Mouse (Mus musculus): ENCODE data around the gene Stpg3. TPM values are rescaled to one million over a fixed set of nuclear protein-coding genes. Genes with fewer than 3 reads are reported as not detected.
"Not testable (repeated sequence)": the region's sequence is repeated elsewhere in the genome, so short reads cannot be mapped to it uniquely, and the experiment has no call there.

The Stpg3 gene
- not detected in 2 replicates for polyA plus RNA-seq (2015; fragmentation: Nextera tagmentation; extraction: Ambion mirVana)

GRCm38 (mm10) chr2:25214444-25214843 is at the start of gene Stpg3:
Gene Stpg3, minus strand, starts transcription at chr2:25214637.
- no peak within 1 kb of the TSS for H3K27ac ChIP-seq
- H3K9ac ChIP-seq, result no peak within 1 kb of the TSS
- H3K4me2 ChIP-seq, result no peak within 1 kb of the TSS
- no peaks in the 10 kb centered on the region for H3K36me3 ChIP-seq (ENCODE audit: poor library complexity, severe bottlenecking)
- WGBS, result 81% methylated on average over 3 of the region's 3 CpGs
- no peaks in the 10 kb centered on the region for H3K9me3 ChIP-seq (replicated peaks)
- H3K4me3 ChIP-seq, result no peak within 1 kb of the TSS
- peaks cover 18% of the 10 kb centered on the region for H3K4me1 ChIP-seq
- no peaks in the 10 kb centered on the region; the same call in 1 of the 2 replicates for H3K27me3 ChIP-seq
- no peak for ATAC-seq

- H3K4me3 ChIP-seq, result peak overlapping the region; percentile 66
- peaks cover 22% of the 10 kb centered on the region for H3K27me3 ChIP-seq
- H3K27ac ChIP-seq, result no peak overlapping the region
- no peaks in the 10 kb centered on the region for H3K9me3 ChIP-seq (replicated peaks)
- 25% methylated on average over 12 of the region's 12 CpGs for WGBS
- peak overlapping the region; percentile 75 for H3K9ac ChIP-seq
- peaks cover 11% of the 10 kb centered on the region; the same call in 1 of the 2 replicates for H3K36me3 ChIP-seq (ENCODE audit: poor library complexity, severe bottlenecking)
- H3K4me2 ChIP-seq, result peak overlapping the region; percentile 99
- H3K4me1 ChIP-seq, result peaks cover 58% of the 10 kb centered on the region
- ATAC-seq, result no peak
These were observed 49.3 kb upstream of the Stpg3 start for GRCm38 (mm10) chr2:25263623-25264285.

- Histone ChIP-seq H3K4me1 (peaks cover 56% of the 10 kb centered on the region), H3K27me3 (peaks cover 22% of the 10 kb centered on the region)
These were observed 48.6 kb upstream of the Stpg3 start for GRCm38 (mm10) chr2:25262795-25263622.

DNA sequence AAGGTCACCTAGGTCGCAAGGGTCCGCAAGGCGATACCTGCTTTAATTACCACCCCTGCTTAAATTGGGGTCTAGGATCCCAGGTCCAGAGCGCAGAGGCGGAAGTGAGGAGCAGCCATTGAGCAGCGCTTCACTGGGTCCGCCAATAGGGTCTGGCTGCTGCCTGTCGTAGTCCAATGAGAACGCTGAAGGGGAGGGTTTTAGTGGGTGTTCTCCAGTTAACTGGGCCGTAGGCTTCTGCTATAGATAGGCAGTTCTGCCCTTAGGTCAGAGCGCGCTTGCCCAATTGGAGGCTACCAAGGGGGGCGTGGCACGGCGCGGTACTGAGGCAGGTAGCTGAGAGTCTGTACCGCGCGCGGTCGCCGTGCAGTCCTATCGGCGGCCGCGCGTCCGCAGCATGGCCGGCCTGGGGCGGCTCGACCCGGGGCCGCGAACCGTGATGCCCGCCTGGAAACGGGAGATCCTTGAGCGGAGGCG is 47.9 kb upstream of the Stpg3 start, which contains the start of gene Tprn:
Gene Tprn, plus strand, starts transcription at position 328 of the 477 bp plus-strand sequence.
- peaks cover 53% of the 10 kb centered on the region for H3K4me1 ChIP-seq
- peak within 1 kb of the TSS; percentile 99 for H3K4me2 ChIP-seq
- no peaks in the 10 kb centered on the region for H3K9me3 ChIP-seq (replicated peaks)
- H3K4me3 ChIP-seq, result peak within 1 kb of the TSS; percentile 66
- H3K9ac ChIP-seq, result peak within 1 kb of the TSS; percentile 75
- 0 out of 2 replicates have a peak within 1 kb of the TSS, but pooled peaks have one; percentile 44 for H3K27ac ChIP-seq
- peak; percentile 100 for ATAC-seq
- peaks cover 22% of the 10 kb centered on the region for H3K27me3 ChIP-seq
- H3K36me3 ChIP-seq (ENCODE audit: poor library complexity, severe bottlenecking), result no peaks in the 10 kb centered on the region
- 0% methylated on average over 39 of the region's 39 CpGs for whole genome bisulfite sequencing

More at GRCm38 (mm10) chr2:25262795-25263622, 48.6 kb upstream of the Stpg3 start:
- Histone ChIP-seq H3K9me3 (replicated peaks) (no peaks in the 10 kb centered on the region), H3K27ac (0 out of 2 replicates have a peak overlapping the region, but pooled peaks have one; percentile 42), H3K36me3 (ENCODE audit: poor library complexity, severe bottlenecking) (peaks cover 4% of the 10 kb centered on the region; the same call in 1 of the 2 replicates), H3K9ac (peak overlapping the region; percentile 75), H3K4me3 (peak overlapping the region; percentile 66), H3K4me2 (peak overlapping the region; percentile 99)
- no peak; the same call in 1 of the 2 replicates for ATAC-seq
- under 1% methylated on average over 82 of the region's 82 CpGs for WGBS

DNA sequence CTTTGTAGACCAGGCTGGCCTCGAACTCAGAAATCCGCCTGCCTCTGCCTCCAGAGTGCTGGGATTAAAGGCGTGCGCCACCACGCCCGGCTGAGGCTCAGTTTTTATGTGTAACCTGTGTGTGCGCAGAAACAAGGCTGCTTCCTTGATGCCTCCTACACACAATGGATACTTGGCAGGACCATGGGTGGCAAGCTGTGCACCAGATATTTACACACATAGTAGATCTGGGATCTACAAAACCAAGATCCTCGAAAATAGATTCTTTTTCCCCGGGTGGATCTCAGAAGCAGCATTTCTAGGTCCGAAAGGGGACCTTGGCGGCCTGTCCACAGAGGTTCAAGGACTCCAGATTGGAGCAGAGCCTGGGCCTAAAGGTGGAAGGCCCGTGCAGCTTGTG is 47.4 kb upstream of the Stpg3 start:
- Histone ChIP-seq H3K9ac (peak overlapping the region; percentile 60), H3K9me3 (replicated peaks) (no peaks in the 10 kb centered on the region), H3K4me1 (peaks cover 52% of the 10 kb centered on the region), H3K4me3 (peak overlapping the region; percentile 66), H3K36me3 (ENCODE audit: poor library complexity, severe bottlenecking) (no peaks in the 10 kb centered on the region), H3K27me3 (peaks cover 22% of the 10 kb centered on the region), H3K4me2 (peak overlapping the region; percentile 99), H3K27ac (0 out of 2 replicates have a peak overlapping the region, but pooled peaks have one; percentile 44)
- ATAC-seq, result peak; percentile 14; the same call in 1 of the 2 replicates
- 49% methylated on average over 12 of the region's 12 CpGs for WGBS

GRCm38 (mm10) chr2:25258887-25259286 is 44.5 kb upstream of the Stpg3 start:
- Histone ChIP-seq H3K27ac (no peak overlapping the region), H3K4me1 (peaks cover 42% of the 10 kb centered on the region), H3K4me2 (no peak overlapping the region), H3K27me3 (peaks cover 10% of the 10 kb centered on the region), H3K4me3 (no peak overlapping the region), H3K9ac (no peak overlapping the region), H3K36me3 (ENCODE audit: poor library complexity, severe bottlenecking) (no peaks in the 10 kb centered on the region), H3K9me3 (replicated peaks) (no peaks in the 10 kb centered on the region)
- WGBS, result 43% methylated on average over 2 of the region's 2 CpGs
- ATAC-seq, result no peak

GRCm38 (mm10) chr2:25257250-25257649 is 42.8 kb upstream of the Stpg3 start:
- H3K4me3 ChIP-seq; H3K36me3 ChIP-seq (ENCODE audit: poor library complexity, severe bottlenecking); ATAC-seq; H3K27me3 ChIP-seq; H3K4me2 ChIP-seq; H3K27ac ChIP-seq; H3K9me3 ChIP-seq (replicated peaks); H3K9ac ChIP-seq: not testable (repeated sequence)
- WGBS, result 86% methylated on average over 5 of the region's 5 CpGs
- peaks cover 32% of the 10 kb centered on the region for H3K4me1 ChIP-seq

GRCm38 (mm10) chr2:25256443-25257109 is 42.1 kb upstream of the Stpg3 start:
- not testable (repeated sequence) for H3K9me3 ChIP-seq (replicated peaks); ATAC-seq; H3K27me3 ChIP-seq; H3K27ac ChIP-seq
- peaks cover 12% of the 10 kb centered on the region for H3K36me3 ChIP-seq (ENCODE audit: poor library complexity, severe bottlenecking)
- peak overlapping the region; percentile 83 for H3K4me2 ChIP-seq
- WGBS, result 63% methylated on average over 12 of the region's 12 CpGs
- H3K9ac ChIP-seq, result peak overlapping the region; percentile 91
- peaks cover 27% of the 10 kb centered on the region for H3K4me1 ChIP-seq
- H3K4me3 ChIP-seq, result peak overlapping the region; percentile 98

DNA sequence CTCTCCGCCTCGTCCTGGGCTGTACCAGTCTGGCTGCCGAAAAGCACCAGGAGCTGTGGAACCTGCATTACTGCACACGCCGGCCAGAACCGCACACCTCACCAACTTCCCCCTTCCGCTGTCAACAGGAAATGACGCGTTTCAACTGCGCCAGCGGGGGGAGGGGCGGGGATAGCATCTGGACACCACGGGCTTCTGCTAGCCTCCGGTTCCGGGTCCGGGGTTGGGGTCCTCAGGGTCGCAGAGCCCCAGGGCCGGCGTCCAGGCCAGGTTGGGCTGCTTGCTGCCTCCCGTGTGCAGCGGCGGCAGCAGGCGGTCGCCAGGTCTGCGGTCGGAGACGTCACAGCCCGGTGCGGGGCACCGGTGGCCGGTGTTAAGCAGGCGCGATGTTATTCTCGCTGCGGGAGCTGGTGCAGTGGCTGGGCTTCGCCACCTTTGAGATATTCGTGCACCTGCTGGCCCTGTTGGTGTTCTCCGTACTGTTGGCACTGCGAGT is 40.9 kb upstream of the Stpg3 start, which contains the start of gene Tmem203:
Gene Tmem203, plus strand, starts transcription at position 156 of the 496 bp plus-strand sequence.
- peak within 1 kb of the TSS; percentile 83 for H3K4me2 ChIP-seq
- no peaks in the 10 kb centered on the region for H3K9me3 ChIP-seq (replicated peaks)
- H3K4me1 ChIP-seq, result peaks cover 26% of the 10 kb centered on the region
- peaks cover 24% of the 10 kb centered on the region for H3K36me3 ChIP-seq (ENCODE audit: poor library complexity, severe bottlenecking)
- H3K27ac ChIP-seq, result peak within 1 kb of the TSS; percentile 80
- H3K4me3 ChIP-seq, result peak within 1 kb of the TSS; percentile 98
- peak within 1 kb of the TSS; percentile 91 for H3K9ac ChIP-seq
- WGBS, result under 1% methylated on average over 39 of the region's 39 CpGs
- no peaks in the 10 kb centered on the region for H3K27me3 ChIP-seq
- peak; percentile 92 for ATAC-seq

DNA sequence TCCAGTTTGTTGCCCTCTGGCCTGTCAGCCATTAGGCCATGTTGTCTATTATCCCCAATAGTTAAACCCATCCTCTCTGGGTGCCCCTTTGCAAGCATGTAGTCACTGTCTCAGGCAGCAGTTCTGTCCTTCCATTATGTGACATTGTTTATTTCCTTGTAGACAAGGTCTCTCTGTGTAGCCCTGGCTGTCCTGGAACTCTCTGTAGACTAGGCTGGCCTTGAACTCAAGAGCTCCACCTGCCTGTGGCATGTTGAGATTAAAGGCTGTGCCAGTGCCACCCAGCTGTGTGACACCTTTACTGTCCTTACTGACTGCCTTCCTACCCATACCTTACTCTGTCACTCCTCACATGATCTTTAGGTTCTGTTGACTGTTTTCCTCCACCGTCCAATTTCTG is 37.9 kb upstream of the Stpg3 start:
- Histone ChIP-seq H3K4me3 (no peak overlapping the region), H3K4me2 (no peak overlapping the region), H3K27me3 (no peaks in the 10 kb centered on the region), H3K9me3 (replicated peaks) (no peaks in the 10 kb centered on the region), H3K36me3 (ENCODE audit: poor library complexity, severe bottlenecking) (peaks cover 54% of the 10 kb centered on the region), H3K9ac (no peak overlapping the region), H3K27ac (no peak overlapping the region), H3K4me1 (peaks cover 22% of the 10 kb centered on the region)
- 88% methylated on average over 1 of the region's 1 CpGs for WGBS
- ATAC-seq, result no peak

All from forebrain, embryonic 13.5 days (tissue).